ENCODE assay signal across 11 mouse cellular contexts in genomic region chr5:74302331-74302730, GRCm38 (mm10).
"Had no signal": no experiment of that assay in that cellular context is flagged by ENCODE, and none has a peak within 500 bp of the region (broad histone marks: within the 10 kb centered on the region; RNA-seq: fewer than 3 reads in every experiment).

No protein-coding gene starts in this region.

- H3K9me3 ChIP-seq: limb, embryonic 13.5 days; midbrain, embryonic 12.5 days; stomach, embryonic 15.5 days had no signal

- H3K4me1 ChIP-seq: midbrain, embryonic 12.5 days had no signal

- H3K9ac ChIP-seq: liver, embryonic 14.5 days; midbrain, embryonic 12.5 days; stomach, embryonic 15.5 days had no signal

- H3K4me2 ChIP-seq: limb, embryonic 13.5 days; midbrain, embryonic 12.5 days; stomach, embryonic 15.5 days had no signal

- H3K4me3 ChIP-seq: layer of hippocampus, adult 2 months; limb, embryonic 13.5 days; midbrain, embryonic 12.5 days; stomach, embryonic 15.5 days had no signal

- H3K36me3 ChIP-seq: limb, embryonic 13.5 days; midbrain, embryonic 12.5 days; stomach, embryonic 15.5 days had no signal

- ATAC-seq: intestine, postnatal 0 days had no signal

- H3K27me3 ChIP-seq: midbrain, embryonic 12.5 days; stomach, embryonic 15.5 days had no signal

- DNase-seq: kidney, adult 8-10 months; kidney, postnatal 4 days; lung, adult 2 months; right cerebral cortex, postnatal 14 days; thymus, postnatal 4 days had no signal

- H3K27ac ChIP-seq: layer of hippocampus, adult 2 months; limb, embryonic 13.5 days; liver, embryonic 14.5 days; midbrain, embryonic 12.5 days; stomach, embryonic 15.5 days had no signal
